Mouse (Mus musculus): ENCODE results near the gene Cdkl3.

GRCm38 (mm10) chr11:52003505-52003771 is 583 bp upstream of the Cdkl3 start:
- TF ChIP-seq CTCF (IDR thresholded peaks at IDR 0.05; ENCODE audit: low read depth) (no peak), EP300 (IDR thresholded peaks at IDR 0.05; ENCODE audit: low read depth) (no peak)

Data from liver, embryonic 14.5 days (tissue).